Mouse (Mus musculus) frontal cortex, postnatal 10 days (tissue): Measurements from ENCODE around the gene Armc12.
A peak's percentile ranks its signal among the peaks of the same experiment; 100 is the strongest.
"Not testable (repeated sequence)": the region's sequence is repeated elsewhere in the genome, so short reads cannot be mapped to it uniquely, and the experiment has no call there.

Experiments
- DNase-seq, 2 experiments: peaks; one replicate each; pipeline ENCODE4 v3.0.0; 2022; ENCODE audit warnings: low spot score in 2 of 2, mixed read lengths in 1 of 2

Armc12 gene

GRCm38 (mm10) chr17:28531946-28532345 is 1.3 kb downstream of the Armc12 start:
- no peak for DNase-seq

GRCm38 (mm10) chr17:28532557-28532956 is 2.0 kb downstream of the Armc12 start:
- DNase-seq, result no peak

GRCm38 (mm10) chr17:28533327-28533726 is 2.7 kb downstream of the Armc12 start:
- DNase-seq, result no peak

- DNase-seq, result no peak
Observed at GRCm38 (mm10) chr17:28537881-28538280, 7.3 kb downstream of the Armc12 start.

GRCm38 (mm10) chr17:28546925-28547324 is 16.3 kb downstream of the Armc12 start:
- no peak for DNase-seq

GRCm38 (mm10) chr17:28548550-28548949 is 17.9 kb downstream of the Armc12 start:
- no peak for DNase-seq

- DNase-seq, result no peak
Observed at GRCm38 (mm10) chr17:28549111-28549510, 18.5 kb downstream of the Armc12 start, which contains the start of gene Clpsl2. Clpsl2 (plus strand) TSS chr17:28549411.

GRCm38 (mm10) chr17:28553040-28553793 is 22.6 kb downstream of the Armc12 start:
- DNase-seq, result peak; percentile 53 to 62

GRCm38 (mm10) chr17:28554021-28554420 is 23.4 kb downstream of the Armc12 start:
- DNase-seq, result not testable (repeated sequence)

GRCm38 (mm10) chr17:28556635-28557396 is 26.2 kb downstream of the Armc12 start:
- no peak for DNase-seq

- no peak for DNase-seq
Observed at GRCm38 (mm10) chr17:28557772-28558171, 27.2 kb downstream of the Armc12 start.

- no peak for DNase-seq
Observed at GRCm38 (mm10) chr17:28560598-28560997, 30.0 kb downstream of the Armc12 start, which contains the start of gene Clps. Clps (minus strand) TSS chr17:28560766.

GRCm38 (mm10) chr17:28561613-28562012 is 31.0 kb downstream of the Armc12 start:
- no peak for DNase-seq

GRCm38 (mm10) chr17:28565181-28565580 is 34.6 kb downstream of the Armc12 start:
- no peak for DNase-seq

- no peak for DNase-seq
Observed at GRCm38 (mm10) chr17:28567541-28567940, 36.9 kb downstream of the Armc12 start.

- DNase-seq, result no peak
Observed at GRCm38 (mm10) chr17:28571868-28572267, 41.3 kb downstream of the Armc12 start.

GRCm38 (mm10) chr17:28572521-28572920 is 41.9 kb downstream of the Armc12 start:
- DNase-seq, result no peak

GRCm38 (mm10) chr17:28572941-28573340 is 42.3 kb downstream of the Armc12 start:
- DNase-seq, result no peak

GRCm38 (mm10) chr17:28575244-28576125 is 44.9 kb downstream of the Armc12 start, which contains the start of gene Lhfpl5:
Lhfpl5 (plus strand) TSS chr17:28575641.
- peak in 1 of 2 experiments; percentile 25 for DNase-seq

- no peak for DNase-seq
Observed at GRCm38 (mm10) chr17:28580396-28580795, 49.8 kb downstream of the Armc12 start.

GRCm38 (mm10) chr17:28581056-28581455 is 50.5 kb downstream of the Armc12 start:
- DNase-seq, result no peak

GRCm38 (mm10) chr17:28586509-28586908 is 55.9 kb downstream of the Armc12 start:
- no peak for DNase-seq
